Mouse (Mus musculus) testis, adult 2 months (tissue): ENCODE data around the gene Zfp575.

Experiments
- CTCF ChIP-seq: fragments of 200-500 bp; IDR thresholded peaks from 2 replicates; pipeline ENCODE4 v1.5.1; 2012; ENCODE audit warnings: low read depth, mild to moderate bottlenecking, inconsistent platforms, low read length, moderate library complexity; ENCODE audit not compliant: control insufficient read depth, insufficient read depth, insufficient replicate concordance
- POLR2A ChIP-seq: fragments of 200-500 bp; IDR thresholded peaks from 2 replicates; pipeline ENCODE4 v1.6.1; 2012; ENCODE audit warnings: low read depth, mild to moderate bottlenecking, inconsistent platforms, low read length, moderate library complexity; ENCODE audit not compliant: control insufficient read depth

- peak; percentile 85; the same call in 1 of the 2 replicates for TF ChIP-seq CTCF
- no peak for TF ChIP-seq POLR2A
Measured at GRCm38 (mm10) chr7:24564607-24565265, 22.7 kb downstream of the Zfp575 start.
